Mouse (Mus musculus): ENCODE results near the gene Ctnnal1.

GRCm38 (mm10) chr4:56864417-56865001 is 479 bp downstream of the Ctnnal1 start:
- TF ChIP-seq POLR2A (IDR thresholded peaks at IDR 0.05; ENCODE audit: low read depth, low read length) (no peak), CTCF (conservative IDR thresholded peaks at IDR 0.05; ENCODE audit: insufficient read depth, insufficient read length, low read depth, low read length) (no peak)
